Mouse (Mus musculus) heart, embryonic 16.5 days (tissue): ENCODE data around the gene Rpl37. TPM values are rescaled to one million over a fixed set of nuclear protein-coding genes. Genes with fewer than 3 reads are reported as not detected.
A peak's percentile ranks its signal among the peaks of the same experiment; 100 is the strongest.

Experiments used
- ATAC-seq: fragments of 200-750 bp; cut with Nextera tagmentation; replicated peaks from 2 replicates; pipeline ENCODE4 v1.8.0; 2017; ENCODE audit warnings: moderate number of reproducible peaks; ENCODE audit not compliant: insufficient read depth, low FRiP score; ENCODE audit errors: extremely low read depth
- H3K27ac ChIP-seq: fragments of 300-500 bp; sonication (generic); 2 replicates; pipeline ENCODE4 v1.5.1; 2014; ENCODE audit warnings: mild to moderate bottlenecking, low read length, control low read depth, moderate library complexity
- H3K27me3 ChIP-seq: fragments of 300-500 bp; sonication (generic); 2 replicates; pipeline ENCODE4 v1.6.1; 2014; ENCODE audit warnings: low read length, mixed read lengths; ENCODE audit not compliant: control insufficient read depth, insufficient read depth
- H3K36me3 ChIP-seq: fragments of 300-500 bp; sonication (generic); 2 replicates; pipeline ENCODE4 v1.6.1; 2014; ENCODE audit not compliant: control insufficient read depth, insufficient read depth
- H3K4me1 ChIP-seq: fragments of 300-500 bp; sonication (generic); 2 replicates; pipeline ENCODE4 v1.6.1; 2014; ENCODE audit warnings: low read length, mixed read lengths; ENCODE audit not compliant: control insufficient read depth, insufficient read depth
- H3K4me2 ChIP-seq: fragments of 300-500 bp; sonication (generic); 2 replicates; pipeline ENCODE4 v1.6.1; 2014; ENCODE audit warnings: low read depth, mild to moderate bottlenecking, control low read depth, low read length
- H3K4me3 ChIP-seq: fragments of 300-500 bp; sonication (generic); 2 replicates; pipeline ENCODE4 v1.5.1; 2014; ENCODE audit warnings: mild to moderate bottlenecking, control low read depth, low read length
- H3K9ac ChIP-seq: fragments of 300-500 bp; sonication (generic); 2 replicates; pipeline ENCODE4 v1.6.1; 2014; ENCODE audit warnings: low read length, control low read depth
- H3K9me3 ChIP-seq: fragments of 300-500 bp; sonication (generic); replicated peaks from 2 replicates; pipeline ENCODE4 v1.6.1; 2016; ENCODE audit warnings: low read length; ENCODE audit not compliant: control insufficient read depth
- WGBS: fragments of 180-500 bp; shearing (Covaris S2); extraction: QIAGEN DNeasy Blood & Tissue Kit; methylation state at CpG from one replicate; pipeline ENCODE4 v1.1.7; 2014; 5-methylcytosine and 5-hydroxymethylcytosine counted together
- polyA plus RNA-seq: library from polyadenylated mRNA; unstranded; fragments of >200 nt; fragmentation: Nextera tagmentation; extraction: Ambion mirVana; gene quantifications from 2 replicates; pipeline ENCODE4 v1.2.1, GENCODE M21; 2015

The Rpl37 gene
- polyA plus RNA-seq, 1 experiment from 2014 or later = 249 TPM

- ATAC-seq = peak; percentile 89
- H3K27me3 ChIP-seq = no peaks in the 10 kb centered on the region
- H3K4me3 ChIP-seq = peak within 1 kb of the TSS; percentile 89
- peaks cover 13% of the 10 kb centered on the region for H3K4me1 ChIP-seq
- peak within 1 kb of the TSS; percentile 87 for H3K9ac ChIP-seq
- peak within 1 kb of the TSS; percentile 86 for H3K27ac ChIP-seq
- H3K36me3 ChIP-seq = no peaks in the 10 kb centered on the region
- peak within 1 kb of the TSS; percentile 90 for H3K4me2 ChIP-seq
- H3K9me3 ChIP-seq = no peaks in the 10 kb centered on the region
- WGBS = under 1% methylated on average over 66 of the region's 80 CpGs
Measured at GRCm38 (mm10) chr15:5143361-5144020, 27.0 kb downstream of the Rpl37 start, which contains the start of gene Prkaa1. Prkaa1 (plus strand) TSS chr15:5143861.

- H3K36me3 ChIP-seq = no peaks in the 10 kb centered on the region
- peak overlapping the region; percentile 81 for H3K27ac ChIP-seq
- WGBS = under 1% methylated on average over 60 of the region's 61 CpGs
- peak overlapping the region; percentile 87 for H3K9ac ChIP-seq
- no peaks in the 10 kb centered on the region for H3K9me3 ChIP-seq
- peaks cover 16% of the 10 kb centered on the region for H3K4me1 ChIP-seq
- no peaks in the 10 kb centered on the region for H3K27me3 ChIP-seq
- H3K4me2 ChIP-seq = peak overlapping the region; percentile 90
- ATAC-seq = peak; percentile 86
- H3K4me3 ChIP-seq = peak overlapping the region; percentile 89
Measured at GRCm38 (mm10) chr15:5144021-5144778, 27.8 kb downstream of the Rpl37 start.

- Histone ChIP-seq H3K9ac (peak overlapping the region; percentile 38; the same call in 1 of the 2 replicates), H3K27me3 (no peaks in the 10 kb centered on the region), H3K4me2 (peak overlapping the region; percentile 90), H3K36me3 (no peaks in the 10 kb centered on the region), H3K9me3 (no peaks in the 10 kb centered on the region), H3K4me3 (peak overlapping the region; percentile 23; the same call in 1 of the 2 replicates), H3K27ac (no peak overlapping the region; the same call in 1 of the 2 replicates), H3K4me1 (peaks cover 16% of the 10 kb centered on the region)
- WGBS = 34% methylated on average over 9 of the region's 9 CpGs
- no peak for ATAC-seq
Measured at GRCm38 (mm10) chr15:5145196-5145945, 28.9 kb downstream of the Rpl37 start.

GRCm38 (mm10) chr15:5149187-5149586 lies 32.7 kb downstream of the Rpl37 start:
- ATAC-seq = no peak
- H3K4me3 ChIP-seq = no peak overlapping the region
- H3K9ac ChIP-seq = no peak overlapping the region
- H3K27me3 ChIP-seq = no peaks in the 10 kb centered on the region
- no peak overlapping the region for H3K4me2 ChIP-seq
- H3K4me1 ChIP-seq = peaks cover 16% of the 10 kb centered on the region
- no peak overlapping the region for H3K27ac ChIP-seq
- WGBS = 85% methylated on average over 4 of the region's 4 CpGs
- no peaks in the 10 kb centered on the region for H3K9me3 ChIP-seq
- H3K36me3 ChIP-seq = no peaks in the 10 kb centered on the region

- 88% methylated on average over 6 of the region's 6 CpGs for WGBS
- Histone ChIP-seq H3K4me1 (peaks cover 14% of the 10 kb centered on the region), H3K27me3 (no peaks in the 10 kb centered on the region), H3K9ac (no peak overlapping the region), H3K9me3 (no peaks in the 10 kb centered on the region), H3K27ac (no peak overlapping the region), H3K36me3 (no peaks in the 10 kb centered on the region), H3K4me3 (no peak overlapping the region), H3K4me2 (no peak overlapping the region)
- no peak for ATAC-seq
Measured at GRCm38 (mm10) chr15:5152171-5152570, 35.7 kb downstream of the Rpl37 start.

- H3K27ac ChIP-seq = no peak overlapping the region
- no peaks in the 10 kb centered on the region for H3K27me3 ChIP-seq
- peaks cover 19% of the 10 kb centered on the region for H3K4me1 ChIP-seq
- H3K4me3 ChIP-seq = no peak overlapping the region
- H3K36me3 ChIP-seq = no peaks in the 10 kb centered on the region
- H3K9me3 ChIP-seq = no peaks in the 10 kb centered on the region
- H3K9ac ChIP-seq = no peak overlapping the region
- ATAC-seq = no peak
- 47% methylated on average over 9 of the region's 9 CpGs for WGBS
- H3K4me2 ChIP-seq = no peak overlapping the region
Measured at GRCm38 (mm10) chr15:5154621-5155020, 38.2 kb downstream of the Rpl37 start.

- H3K9me3 ChIP-seq = no peaks in the 10 kb centered on the region
- no peak overlapping the region for H3K27ac ChIP-seq
- H3K4me1 ChIP-seq = peaks cover 19% of the 10 kb centered on the region
- H3K4me2 ChIP-seq = no peak overlapping the region
- no peaks in the 10 kb centered on the region for H3K27me3 ChIP-seq
- ATAC-seq = no peak
- H3K9ac ChIP-seq = no peak overlapping the region
- 75% methylated on average over 5 of the region's 5 CpGs for WGBS
- no peaks in the 10 kb centered on the region for H3K36me3 ChIP-seq
- H3K4me3 ChIP-seq = no peak overlapping the region
Measured at GRCm38 (mm10) chr15:5155093-5155492, 38.6 kb downstream of the Rpl37 start.

GRCm38 (mm10) chr15:5156355-5156754 lies 39.9 kb downstream of the Rpl37 start:
- Histone ChIP-seq H3K9ac (no peak overlapping the region), H3K4me1 (peaks cover 19% of the 10 kb centered on the region)

More at GRCm38 (mm10) chr15:5156355-5156754, 39.9 kb downstream of the Rpl37 start:
- H3K4me3 ChIP-seq = no peak overlapping the region
- WGBS = 86% methylated on average over 4 of the region's 4 CpGs
- ATAC-seq = no peak
- H3K27me3 ChIP-seq = no peaks in the 10 kb centered on the region
- no peak overlapping the region for H3K27ac ChIP-seq
- H3K9me3 ChIP-seq = no peaks in the 10 kb centered on the region
- H3K36me3 ChIP-seq = no peaks in the 10 kb centered on the region
- H3K4me2 ChIP-seq = no peak overlapping the region
